Mouse (Mus musculus) frontal cortex, postnatal 14 days (tissue): ENCODE data around the gene Ppp4r2.
"Not testable (repeated sequence)": the region's sequence is repeated elsewhere in the genome, so short reads cannot be mapped to it uniquely, and the experiment has no call there.

Experiments used
- DNase-seq, 2 experiments: peaks; one replicate each; pipeline ENCODE4 v3.0.0; 2022; ENCODE audit warnings: low spot score in 2 of 2

Gene Ppp4r2

DNA sequence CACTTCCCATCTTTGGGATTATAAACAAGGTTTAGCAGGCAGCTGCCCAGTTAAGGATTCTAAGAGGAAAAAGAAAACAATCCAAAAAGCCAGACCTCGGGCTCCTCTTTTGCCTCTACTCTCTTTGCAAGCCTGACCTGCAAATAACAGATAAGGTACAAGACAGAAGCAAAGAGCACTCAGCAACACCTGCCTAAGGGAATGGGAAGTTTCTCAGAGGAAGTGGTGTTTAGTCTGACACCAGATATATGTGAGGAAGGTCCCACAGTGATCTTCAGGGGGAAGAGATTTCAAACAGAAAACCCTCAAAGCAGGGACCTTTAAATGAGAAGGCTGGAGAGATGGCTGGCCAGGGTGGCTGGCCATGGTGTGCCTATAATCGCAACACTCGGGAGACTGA, 2.2 kb upstream of the Ppp4r2 start:
- no peak for DNase-seq

DNA sequence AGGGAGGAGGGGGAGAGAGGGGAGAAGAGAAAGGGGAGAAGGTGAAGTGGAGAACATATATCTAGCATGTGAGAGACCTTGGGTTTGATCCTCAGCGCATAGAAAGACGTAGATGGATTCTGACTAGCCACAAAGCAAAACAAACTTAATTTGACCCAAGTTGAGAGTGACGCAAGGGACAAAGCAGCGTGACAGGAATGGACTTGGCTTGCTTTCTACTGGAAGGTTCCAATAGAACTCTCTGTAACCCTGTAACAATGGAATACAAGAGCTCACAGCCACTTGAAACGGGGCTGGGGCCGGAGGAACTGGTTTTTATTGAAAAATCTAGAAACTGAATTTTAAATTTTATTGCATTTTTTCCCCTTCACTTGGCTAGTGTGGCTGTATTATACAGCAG, 1.7 kb upstream of the Ppp4r2 start:
- DNase-seq = no peak

DNA sequence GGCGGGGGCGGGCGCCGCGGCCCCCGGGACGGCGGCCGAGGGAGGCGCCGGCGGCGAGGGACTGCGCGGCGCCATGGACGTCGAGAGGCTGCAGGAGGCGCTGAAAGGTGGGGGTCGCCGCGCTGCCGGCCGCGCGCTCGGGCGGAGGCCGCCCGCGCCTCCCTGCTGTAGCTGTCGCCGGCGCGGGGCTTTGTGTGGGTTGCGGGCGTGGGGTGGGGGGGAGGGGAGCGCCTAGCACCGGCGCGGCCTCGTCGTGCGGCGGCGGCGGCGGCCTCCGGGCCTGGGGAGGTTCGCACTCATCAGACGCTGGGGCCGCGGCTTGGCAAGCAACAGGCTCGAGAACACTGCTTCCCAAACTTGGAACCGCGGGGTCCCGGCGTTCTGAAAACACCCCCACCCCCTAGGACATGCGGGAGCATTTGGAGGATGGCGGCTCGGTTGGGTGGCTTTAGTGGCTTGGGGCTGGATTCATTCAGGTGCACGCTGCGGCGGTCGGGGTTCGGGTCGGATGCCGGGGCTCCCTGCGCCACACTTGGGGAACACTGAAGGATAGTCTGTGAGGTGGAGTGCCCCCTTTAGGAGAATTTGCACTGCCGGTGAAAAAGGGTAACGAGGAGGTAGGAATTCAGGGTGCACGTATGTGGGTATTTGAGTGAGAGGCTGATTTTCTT, 524 bp downstream of the Ppp4r2 start:
- peak; percentile 34 to 50 for DNase-seq

DNA sequence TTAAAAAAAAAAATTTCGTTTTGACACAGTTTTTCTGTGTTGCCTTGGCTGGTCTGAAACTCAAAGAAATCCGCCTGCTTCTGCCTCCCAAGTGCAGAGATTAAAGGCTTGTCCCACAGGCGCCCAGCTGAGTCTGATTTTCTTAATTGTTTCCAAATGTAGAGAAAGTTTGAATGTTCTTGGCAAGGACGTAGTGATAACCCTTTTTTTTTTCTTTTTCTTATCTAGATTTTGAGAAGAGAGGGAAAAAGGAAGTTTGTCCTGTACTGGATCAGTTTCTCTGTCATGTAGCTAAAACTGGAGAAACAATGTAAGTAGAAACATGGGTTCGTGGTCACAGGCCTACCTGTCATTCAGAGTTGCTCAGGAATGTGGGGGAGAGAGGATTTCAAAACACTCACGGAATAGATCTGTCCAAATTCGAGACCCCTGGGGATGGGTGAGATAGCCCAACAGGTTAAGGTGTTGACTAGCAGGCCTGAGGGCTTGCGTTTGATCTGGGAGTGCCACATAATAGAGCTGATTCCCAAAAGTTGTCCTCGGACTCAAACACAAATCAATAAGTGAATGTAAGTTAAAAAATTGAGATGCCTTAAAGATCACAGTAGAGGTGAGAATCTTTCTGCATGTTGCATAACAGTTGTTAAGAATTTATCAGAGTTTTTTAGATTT, 1.2 kb downstream of the Ppp4r2 start:
- DNase-seq = no peak

DNA sequence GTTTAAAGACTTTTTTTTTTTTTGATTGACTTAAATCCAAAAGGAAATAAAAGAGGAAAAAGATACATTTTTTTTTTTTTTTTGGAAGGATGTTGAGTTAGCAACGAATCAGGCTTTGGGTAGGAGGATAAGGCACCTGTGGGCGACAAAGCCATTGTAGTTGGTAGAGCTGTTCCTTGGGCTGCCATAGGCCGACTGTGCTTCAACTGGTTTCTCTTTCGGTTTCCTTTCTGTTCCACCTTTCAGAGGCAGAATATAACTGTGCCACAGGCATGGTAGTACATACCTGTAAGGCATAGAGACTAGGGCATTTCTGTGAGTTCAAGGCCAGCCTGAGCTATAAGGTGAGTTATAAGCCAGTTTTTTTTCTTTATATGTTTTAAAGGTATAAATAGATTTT, 11.6 kb downstream of the Ppp4r2 start:
- no peak for DNase-seq

DNA sequence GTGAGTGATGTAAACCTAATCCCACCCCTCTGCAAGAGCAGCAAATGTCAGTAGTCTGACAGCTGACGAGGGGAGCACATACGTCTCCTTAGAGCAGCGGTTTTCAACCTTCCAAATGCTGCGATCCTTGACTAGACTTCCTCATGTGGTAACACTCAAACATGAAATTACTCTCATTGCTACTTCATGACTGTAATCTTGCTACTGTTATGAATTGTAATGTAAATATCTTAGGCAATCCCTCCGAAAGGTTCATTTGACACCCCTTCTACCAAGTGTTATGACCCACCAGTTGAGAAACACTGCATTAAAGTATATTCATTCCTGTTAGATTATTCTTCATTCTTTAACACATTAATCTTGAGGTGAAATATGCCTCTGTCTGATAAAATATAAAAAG, 13.8 kb downstream of the Ppp4r2 start:
- no peak for DNase-seq

DNA sequence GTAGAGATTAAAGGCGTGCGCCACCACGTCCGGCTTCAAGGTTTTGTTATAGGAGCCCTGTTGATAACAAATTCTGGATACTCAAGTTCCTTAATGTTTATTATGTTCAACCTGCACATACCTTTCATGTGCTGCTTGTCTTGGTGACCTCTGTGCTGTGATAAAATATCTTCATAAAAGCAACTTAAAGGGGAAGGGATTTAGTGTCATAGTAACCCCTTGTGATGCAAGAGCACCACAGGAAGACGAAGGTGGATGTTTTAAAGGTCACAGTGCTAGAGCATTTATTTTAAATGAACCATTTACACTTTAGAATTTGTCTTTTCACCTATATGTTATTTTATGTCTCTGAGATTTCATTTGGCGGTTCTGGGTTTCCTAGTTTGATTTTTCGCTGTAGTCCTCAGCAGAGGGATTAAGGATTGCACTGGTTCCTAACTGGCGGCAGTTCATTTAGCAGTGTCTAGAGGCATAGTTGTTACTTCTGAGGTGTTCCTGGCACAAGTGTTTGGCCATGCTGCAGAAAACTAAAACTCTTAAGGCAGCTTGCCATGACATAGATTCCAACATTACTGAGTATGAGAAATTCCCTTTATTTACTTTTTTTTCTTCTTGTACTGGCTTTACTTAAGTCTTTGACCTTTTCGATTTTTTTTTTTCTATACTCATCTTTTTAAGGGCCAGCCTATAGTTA, 15.4 kb downstream of the Ppp4r2 start:
- no peak for DNase-seq

DNA sequence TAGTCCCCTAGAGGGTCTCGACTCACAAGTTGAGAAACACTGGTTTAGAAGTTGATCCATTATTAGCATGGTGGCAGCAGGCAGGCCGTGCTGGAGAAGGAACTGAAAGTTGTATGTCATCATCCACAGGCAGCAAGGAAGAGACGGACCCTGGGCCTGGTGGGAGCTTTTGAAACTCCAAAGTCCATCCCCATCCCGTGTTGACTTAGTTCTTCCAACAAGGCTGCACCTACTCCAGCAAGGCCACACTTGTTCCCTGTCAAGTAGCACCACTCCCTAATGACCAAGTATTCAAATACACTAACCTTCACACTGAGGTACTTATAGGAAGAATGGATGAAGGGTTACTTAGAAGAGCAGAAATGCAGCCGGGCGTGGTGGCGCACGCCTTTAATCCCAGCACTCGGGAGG, 17.3 kb downstream of the Ppp4r2 start:
- DNase-seq = no peak

DNA sequence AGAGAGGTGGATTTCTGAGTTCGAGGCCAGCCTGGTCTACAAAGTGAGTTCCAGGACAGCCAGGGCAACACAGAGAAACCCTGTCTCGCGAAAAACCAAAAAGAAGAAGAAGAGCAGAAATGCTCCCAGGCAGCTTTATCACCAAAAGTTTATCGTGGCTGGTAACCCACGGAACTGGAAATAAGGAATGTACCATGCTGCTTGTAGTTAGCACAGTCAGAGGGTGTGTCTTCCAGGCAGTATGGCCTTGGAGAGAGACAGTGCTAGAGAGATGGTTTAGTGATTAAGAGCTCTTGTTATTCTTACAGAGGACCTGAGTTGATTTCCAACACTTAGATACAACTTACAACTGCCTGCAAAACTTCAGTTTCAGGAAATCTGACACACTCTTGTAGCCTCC, 17.7 kb downstream of the Ppp4r2 start:
- DNase-seq = no peak

DNA sequence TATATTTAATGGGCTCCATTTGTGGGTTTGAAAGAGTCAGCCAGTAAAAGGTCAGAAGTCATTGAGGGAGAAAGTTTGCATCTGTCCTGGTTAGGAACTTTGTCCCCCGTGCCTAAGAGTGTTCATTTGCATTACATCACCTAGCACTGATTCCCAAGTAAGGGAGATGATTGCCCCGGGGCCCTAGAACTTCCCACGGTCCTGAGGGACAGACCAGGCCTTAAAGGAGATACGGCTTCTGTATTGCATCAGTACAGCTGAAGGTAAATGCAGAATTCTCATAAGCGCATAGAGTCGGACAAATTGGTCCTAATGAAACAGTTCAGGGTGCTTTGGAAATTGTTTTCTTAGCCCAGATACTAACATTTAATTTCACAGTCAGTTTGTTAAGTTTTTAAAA, 31.9 kb downstream of the Ppp4r2 start:
- DNase-seq = no peak

DNA sequence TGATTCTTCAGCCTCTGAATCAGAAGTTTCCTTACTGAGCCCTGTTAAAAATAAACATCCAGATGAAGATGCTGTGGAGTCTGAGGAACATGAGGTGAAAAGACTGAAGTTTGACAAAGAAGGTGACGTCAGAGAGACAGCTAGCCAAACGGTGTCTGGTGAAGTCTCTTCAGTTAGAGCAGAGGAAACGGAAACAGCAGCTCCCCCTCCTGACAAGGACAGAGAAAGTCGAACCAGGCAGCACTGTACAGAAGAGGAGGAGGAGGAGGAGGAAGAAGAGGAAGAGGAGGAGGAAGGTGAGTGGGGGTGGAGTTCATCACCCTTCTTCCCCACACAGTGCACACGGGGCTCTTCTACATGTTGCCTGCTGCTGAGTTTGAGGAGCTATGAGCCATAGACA, 32.4 kb downstream of the Ppp4r2 start:
- DNase-seq = not testable (repeated sequence)

DNA sequence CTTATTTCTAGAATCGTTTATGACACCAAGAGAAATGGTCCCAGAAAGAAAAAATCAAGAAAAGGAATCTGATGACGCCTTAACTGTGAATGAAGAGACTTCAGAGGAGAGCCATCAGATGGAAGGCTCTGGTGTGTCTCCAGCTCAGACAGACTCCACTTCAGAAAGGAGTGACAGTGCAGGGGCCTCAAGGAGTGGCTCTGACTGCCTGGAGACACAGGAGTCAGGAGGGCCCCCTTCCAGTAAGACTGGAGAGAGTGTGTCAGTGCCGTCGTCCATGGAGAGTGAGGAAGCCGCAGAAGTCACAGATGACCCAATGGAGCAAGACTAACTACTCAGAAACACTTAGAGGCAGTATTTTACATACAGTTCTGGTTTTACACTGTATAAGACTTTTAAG, 32.8 kb downstream of the Ppp4r2 start:
- DNase-seq = not testable (repeated sequence)

DNA sequence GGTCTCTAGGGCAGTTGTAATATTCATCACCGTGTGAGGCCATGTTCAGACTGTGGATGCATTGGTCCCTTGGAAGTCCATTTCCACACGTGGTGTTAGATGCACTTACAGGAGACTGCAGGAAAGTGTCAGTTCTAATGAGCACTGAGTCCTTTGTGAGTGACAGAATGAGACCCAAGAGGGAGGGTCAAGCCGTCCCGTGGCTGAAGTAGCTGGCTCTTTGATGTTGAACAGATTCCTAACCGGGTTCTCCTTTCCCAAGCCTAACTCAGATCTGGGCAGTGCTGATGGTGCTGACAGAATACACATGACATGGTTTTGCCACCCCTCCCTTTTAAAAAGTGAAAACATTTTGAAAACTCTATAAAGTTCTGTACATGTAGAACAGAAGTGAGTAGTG, 35.4 kb downstream of the Ppp4r2 start:
- DNase-seq = no peak

DNA sequence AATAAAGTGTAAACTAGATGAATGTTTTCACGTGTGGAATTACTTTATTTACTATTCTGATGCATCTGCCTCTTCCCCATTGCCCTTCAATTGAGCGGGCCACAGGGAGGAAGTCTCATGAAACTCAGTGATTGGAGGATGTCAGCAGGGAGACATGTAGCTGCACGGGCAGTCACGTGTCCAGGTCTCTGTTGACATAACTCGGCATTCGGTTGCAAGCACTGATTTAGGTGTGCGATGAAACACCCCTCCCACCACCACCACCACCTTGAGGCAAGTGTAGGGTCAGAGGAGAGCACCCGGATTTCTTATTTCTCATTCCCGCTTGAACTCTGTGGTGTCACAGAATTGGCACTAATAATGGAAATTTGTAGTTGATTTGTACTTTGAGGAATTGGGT, 36.5 kb downstream of the Ppp4r2 start:
- no peak for DNase-seq

DNA sequence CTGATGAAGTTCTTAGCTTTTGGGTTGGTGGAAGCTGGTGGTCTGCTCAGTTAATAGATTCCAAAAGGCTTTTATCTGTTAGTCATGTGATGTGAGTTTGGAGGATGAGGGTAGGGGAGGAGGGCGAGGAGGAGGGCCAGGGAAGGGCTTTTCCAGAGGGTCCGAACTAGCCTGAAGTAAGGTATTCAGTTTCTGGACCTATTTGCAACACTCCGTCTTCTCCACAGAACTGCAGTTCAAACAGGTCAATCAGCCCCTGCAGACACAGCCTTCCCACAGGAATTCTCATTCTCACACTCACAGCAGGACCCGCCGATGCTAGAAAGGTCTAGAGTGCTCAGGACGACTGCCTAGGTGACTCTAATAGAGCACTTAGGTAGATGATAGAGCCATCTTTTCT, 39.8 kb downstream of the Ppp4r2 start:
- no peak for DNase-seq

DNA sequence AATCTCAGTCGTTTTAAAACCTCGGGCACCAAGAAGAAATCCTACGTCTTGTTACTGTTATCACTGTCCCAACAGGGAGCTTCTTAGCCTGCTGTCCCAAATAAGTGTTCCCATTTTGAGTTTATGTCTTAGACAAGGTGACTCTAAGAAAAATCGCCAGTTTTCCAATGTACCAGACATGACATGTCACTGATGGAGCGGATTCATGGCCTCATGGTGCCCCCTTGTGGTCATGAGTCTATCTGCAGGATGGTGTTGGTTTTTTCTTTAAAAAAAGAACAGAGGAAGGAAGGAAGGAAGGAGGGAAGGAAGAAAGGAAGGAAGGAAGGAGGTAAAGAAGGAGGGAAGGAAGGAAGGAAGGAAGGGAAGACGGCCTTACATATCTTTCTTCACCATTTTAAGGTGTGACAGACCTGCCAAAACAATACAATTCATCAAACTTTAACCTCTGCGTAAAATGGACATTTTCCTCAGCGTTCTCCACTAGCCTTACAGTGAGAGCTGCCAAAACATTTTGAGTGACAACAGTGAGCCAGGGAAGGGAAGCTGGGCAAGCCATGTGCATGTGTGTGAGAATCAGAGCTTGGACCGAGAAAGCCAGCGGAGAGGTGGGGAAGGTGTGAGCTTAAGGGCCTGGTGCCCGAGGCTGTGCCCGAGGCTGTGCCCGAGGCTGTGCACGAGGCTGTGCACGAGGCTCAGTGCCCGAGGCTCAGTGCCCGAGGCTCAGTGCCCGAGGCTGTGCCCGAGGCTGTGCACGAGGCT, 42.6 kb downstream of the Ppp4r2 start:
- DNase-seq = peak in 1 of 2 experiments; percentile 68

DNA sequence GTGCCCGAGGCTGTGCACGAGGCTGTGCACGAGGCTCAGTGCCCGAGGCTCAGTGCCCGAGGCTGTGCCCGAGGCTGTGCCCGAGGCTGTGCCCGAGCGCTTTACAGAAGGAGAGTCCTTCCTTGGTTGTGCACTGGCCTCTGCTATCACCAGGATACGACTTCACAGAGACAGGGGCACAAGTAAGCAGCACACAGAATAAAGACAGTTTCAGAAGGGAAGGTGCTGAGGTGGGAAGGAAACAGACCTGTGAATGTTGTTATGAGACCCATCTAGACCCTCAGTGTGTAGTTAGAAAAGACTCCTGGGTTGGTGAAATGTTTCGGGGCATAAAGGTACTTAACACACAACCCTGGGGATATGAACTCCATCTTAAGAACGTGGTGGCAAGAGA, 43.2 kb downstream of the Ppp4r2 start:
- DNase-seq = no peak

DNA sequence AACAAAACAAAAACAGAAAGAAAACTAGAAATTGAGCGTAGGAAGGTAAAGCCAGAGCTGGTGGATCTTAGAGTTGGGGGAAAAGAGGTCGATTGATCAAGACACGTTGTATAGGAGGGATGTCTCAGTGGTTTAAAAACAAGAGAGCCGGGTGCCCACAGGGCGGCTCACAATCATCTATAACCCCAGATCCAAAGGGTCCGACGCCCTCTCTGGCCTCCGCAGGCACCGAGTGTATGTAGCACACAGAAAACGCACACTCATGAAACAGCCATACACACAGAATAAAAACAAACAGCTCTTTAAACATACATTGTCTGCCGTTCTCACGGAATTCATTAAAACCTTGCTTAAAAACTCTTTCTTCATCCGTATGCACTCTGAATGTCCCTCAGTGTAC, 45.1 kb downstream of the Ppp4r2 start:
- DNase-seq = no peak

DNA sequence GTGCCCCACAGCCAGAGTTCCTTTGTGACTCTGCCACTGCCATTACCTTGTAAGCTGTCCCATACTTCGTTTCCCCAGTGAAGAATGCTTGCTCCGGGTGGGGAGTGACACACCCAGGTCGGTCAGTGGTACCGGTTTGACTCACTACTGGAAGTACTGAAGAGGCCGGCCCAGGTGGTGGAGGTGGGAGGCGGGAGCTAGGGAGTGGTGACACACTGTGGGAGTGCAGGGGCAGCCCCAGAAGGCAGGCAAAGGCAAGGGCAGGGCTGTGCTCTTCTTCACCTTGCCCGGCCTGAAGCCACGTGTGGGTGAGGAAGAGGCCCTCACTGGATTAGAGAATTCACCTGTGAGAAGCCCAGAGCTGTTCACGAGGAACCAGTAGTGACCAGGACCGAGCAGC, 46.2 kb downstream of the Ppp4r2 start:
- DNase-seq = no peak

DNA sequence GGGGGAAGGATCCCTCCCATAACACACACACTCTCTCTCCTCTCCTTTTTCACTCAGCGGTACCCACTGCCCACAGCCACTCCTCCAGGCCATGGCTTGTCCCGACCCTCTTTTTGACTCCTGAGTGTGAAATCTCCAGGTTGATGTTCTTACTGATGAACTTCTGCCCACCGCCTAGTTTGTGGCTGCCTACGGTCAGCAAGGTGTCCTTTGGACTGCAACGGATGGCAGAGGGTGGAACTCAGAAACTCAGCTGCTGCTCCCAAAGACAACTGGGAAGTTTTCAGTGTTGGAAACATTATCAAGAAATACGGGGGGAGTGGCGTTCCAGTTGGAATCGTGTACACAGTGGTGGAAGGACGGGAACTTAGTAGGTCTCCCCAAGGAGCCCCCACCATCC, 48.2 kb downstream of the Ppp4r2 start:
- no peak for DNase-seq

DNA sequence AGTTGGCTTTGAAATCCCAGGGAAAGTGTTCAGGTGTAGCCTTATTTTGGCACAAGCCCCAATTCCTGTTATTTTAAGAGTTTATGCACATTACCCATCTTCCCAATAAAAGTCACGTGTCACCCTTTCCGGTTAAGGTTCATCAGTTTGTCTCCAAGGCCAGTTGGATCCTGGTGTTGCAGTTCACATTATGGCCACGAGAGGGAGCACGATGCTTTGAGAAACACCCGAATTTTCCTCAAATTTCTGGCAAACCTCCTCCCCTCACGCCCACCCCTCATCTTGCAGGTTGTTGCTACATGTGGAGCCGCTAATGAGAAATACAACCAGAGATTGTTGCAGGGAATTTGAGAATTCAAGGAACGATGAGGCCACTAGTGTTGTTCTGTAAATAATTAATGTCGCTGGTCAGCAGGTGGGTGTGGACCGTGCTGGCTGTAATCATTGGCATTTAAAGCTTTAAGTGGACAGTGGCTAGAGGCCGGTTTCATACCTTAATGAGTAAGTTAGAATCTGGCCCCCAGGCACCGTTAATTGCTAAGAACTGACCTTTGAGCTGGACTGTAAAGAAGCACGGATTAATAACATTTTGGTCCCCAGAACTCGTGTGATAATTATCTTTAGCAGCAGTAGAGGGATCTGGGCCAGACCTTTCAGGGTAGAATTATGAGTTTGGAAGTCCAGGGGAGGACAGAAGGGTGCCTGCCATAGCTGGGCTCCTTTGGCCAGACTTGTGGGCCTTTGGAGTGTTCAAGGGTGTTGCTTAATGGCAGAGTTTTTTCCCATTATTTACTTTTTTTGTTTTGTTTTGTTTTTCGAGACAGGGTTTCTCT, 49.2 kb downstream of the Ppp4r2 start:
- peak; percentile 56 to 77 for DNase-seq

DNA sequence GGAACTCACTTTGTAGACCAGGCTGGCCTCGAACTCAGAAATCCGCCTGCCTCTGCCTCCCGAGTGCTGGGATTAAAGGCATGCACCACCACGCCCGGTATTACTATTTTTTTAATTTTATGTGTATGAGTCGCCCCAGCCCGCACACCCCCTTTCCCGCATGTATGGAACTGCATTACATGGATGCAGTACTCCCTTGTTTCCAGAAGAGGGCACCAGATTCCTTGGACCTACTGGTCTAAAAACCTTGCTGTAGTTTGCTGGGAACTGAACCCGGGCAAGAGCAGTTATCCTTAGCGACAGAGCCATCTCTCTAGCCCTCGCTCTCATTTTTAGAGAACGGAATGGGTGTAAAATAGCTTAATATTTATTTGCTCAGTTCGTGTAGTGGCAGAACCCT, 49.8 kb downstream of the Ppp4r2 start:
- no peak for DNase-seq
